Mouse (Mus musculus) urinary bladder, postnatal 36 days (tissue): ENCODE data around the gene Vmn1r51.
"Not testable (repeated sequence)": the region's sequence is repeated elsewhere in the genome, so short reads cannot be mapped to it uniquely, and the experiment has no call there.

Experiments
- DNase-seq, 2 experiments: peaks; one replicate each; pipeline ENCODE4 v3.0.0; 2022; ENCODE audit warnings: low spot score in 2 of 2, mixed read lengths in 1 of 2

Gene Vmn1r51

GRCm38 (mm10) chr6:90122296-90122695 is at the start of gene Vmn1r51:
Vmn1r51 (plus strand) TSS chr6:90122596.
- DNase-seq = not testable (repeated sequence)

GRCm38 (mm10) chr6:90078406-90078805 is 44.0 kb upstream of the Vmn1r51 start, which contains the start of gene Vmn1r49:
Vmn1r49 (minus strand) TSS chr6:90078506.
- no peak for DNase-seq

GRCm38 (mm10) chr6:90100566-90100965 is 21.8 kb upstream of the Vmn1r51 start:
- DNase-seq = no peak

- no peak for DNase-seq
Measured at GRCm38 (mm10) chr6:90101130-90101529, 21.3 kb upstream of the Vmn1r51 start, which contains the start of gene Vmn1r50. Vmn1r50 (plus strand) TSS chr6:90101430.

- no peak for DNase-seq
Measured at GRCm38 (mm10) chr6:90160139-90160538, 37.7 kb downstream of the Vmn1r51 start.

- DNase-seq = no peak
Measured at GRCm38 (mm10) chr6:90174508-90174907, 52.1 kb downstream of the Vmn1r51 start, which contains the start of gene Vmn1r52. Vmn1r52 (plus strand) TSS chr6:90174808.
